Mouse (Mus musculus) MEL-GATA-1-ER (cell line): Measurements from ENCODE around the gene Snx20.

Experiments used
- DNase-seq: peaks from one replicate; pipeline ENCODE4 v3.0.0-alpha.2; 2012; ENCODE audit warnings: low read depth; ENCODE audit errors: extremely low read depth

Snx20 gene

GRCm38 (mm10) chr8:88646837-88647778, 11.2 kb upstream of the Snx20 start, which contains the start of gene Nod2:
Gene Nod2, plus strand, starts transcription at chr8:88647315.
- DNase-seq = peak; percentile 44

- DNase-seq = no peak
These were observed 7.0 kb upstream of the Snx20 start for GRCm38 (mm10) chr8:88642734-88643564.

- DNase-seq = no peak
These were observed 3.0 kb upstream of the Snx20 start for GRCm38 (mm10) chr8:88638908-88639307.

- DNase-seq = no peak
These were observed 1.4 kb upstream of the Snx20 start for GRCm38 (mm10) chr8:88637092-88638000.

- DNase-seq = no peak
These were observed 2.6 kb downstream of the Snx20 start for GRCm38 (mm10) chr8:88633343-88633765.

- no peak for DNase-seq
These were observed 4.8 kb downstream of the Snx20 start for GRCm38 (mm10) chr8:88631081-88631480.

- no peak for DNase-seq
These were observed 5.7 kb downstream of the Snx20 start for GRCm38 (mm10) chr8:88630225-88630624.

GRCm38 (mm10) chr8:88628001-88628774, 7.7 kb downstream of the Snx20 start:
- DNase-seq = no peak

GRCm38 (mm10) chr8:88627265-88627991, 8.5 kb downstream of the Snx20 start:
- DNase-seq = no peak

GRCm38 (mm10) chr8:88626940-88627264, 9.0 kb downstream of the Snx20 start:
- no peak for DNase-seq

- no peak for DNase-seq
These were observed 9.5 kb downstream of the Snx20 start for GRCm38 (mm10) chr8:88626433-88626832.

GRCm38 (mm10) chr8:88624276-88624675, 11.7 kb downstream of the Snx20 start:
- DNase-seq = no peak

- no peak for DNase-seq
These were observed 12.6 kb downstream of the Snx20 start for GRCm38 (mm10) chr8:88623351-88623750.

- no peak for DNase-seq
These were observed 14.5 kb downstream of the Snx20 start for GRCm38 (mm10) chr8:88621408-88621807.

- DNase-seq = no peak
These were observed 15.0 kb downstream of the Snx20 start for GRCm38 (mm10) chr8:88620931-88621330.

GRCm38 (mm10) chr8:88619513-88619912, 16.4 kb downstream of the Snx20 start:
- no peak for DNase-seq

- no peak for DNase-seq
These were observed 17.3 kb downstream of the Snx20 start for GRCm38 (mm10) chr8:88618612-88619011.

- no peak for DNase-seq
These were observed 20.9 kb downstream of the Snx20 start for GRCm38 (mm10) chr8:88614981-88615380.

- no peak for DNase-seq
These were observed 25.7 kb downstream of the Snx20 start for GRCm38 (mm10) chr8:88610271-88610670.

GRCm38 (mm10) chr8:88609036-88609435, 26.9 kb downstream of the Snx20 start:
- no peak for DNase-seq
